ENCODE assay signal across 9 mouse cellular contexts in genomic region chr12:56302321-56303017, GRCm38 (mm10). TPM values are rescaled to one million over a fixed set of nuclear protein-coding genes. Genes with fewer than 3 reads are reported as not detected.
DNase-seq lines count a peak whose midpoint lies in the region; ATAC-seq and TF ChIP-seq lines count a peak whose summit lies in the region.
"Had no signal": no experiment of that assay in that cellular context is flagged by ENCODE, and none has a peak within 500 bp of the region (broad histone marks: within the 10 kb centered on the region; RNA-seq: fewer than 3 reads in every experiment).

No protein-coding gene starts in this region.

- no peak for DNase-seq in layer of hippocampus, adult 2 months (ENCODE audit: low spot score in 2 of 2)
- DNase-seq in layer of hippocampus, adult 8-10 months (ENCODE audit: low spot score in 2 of 2): no peak
- no peak for DNase-seq in limb, embryonic 11.5 days (ENCODE audit: low spot score)
- no peak for DNase-seq in right cerebral cortex, postnatal 25 days
- no peak for DNase-seq in retina, embryonic 14.5 days (ENCODE audit: low spot score)
- no peak for DNase-seq in MN1 (ENCODE audit: low spot score)
- DNase-seq: spleen, adult 18-20 months had no signal

- H3K9ac ChIP-seq in forebrain, embryonic 12.5 days: peak overlapping the region; percentile 54; the same call in 1 of the 2 replicates
- H3K9ac ChIP-seq in limb, embryonic 11.5 days (ENCODE audit: low read length): no peak overlapping the region
- H3K9ac ChIP-seq in neural tube, embryonic 13.5 days: peak overlapping the region; percentile 68; the same call in 1 of the 2 replicates

- WGBS in forebrain, embryonic 12.5 days: 28% methylated on average over 4 of the region's 4 CpGs
- WGBS in limb, embryonic 11.5 days: 10% methylated on average over 4 of the region's 4 CpGs
- WGBS in neural tube, embryonic 13.5 days: 14% methylated on average over 4 of the region's 4 CpGs

- H3K4me3 ChIP-seq in layer of hippocampus, adult 2 months: peak overlapping the region; percentile 51
- peak overlapping the region; percentile 34 for H3K4me3 ChIP-seq in forebrain, embryonic 12.5 days (replicated peaks)
- H3K4me3 ChIP-seq in limb, embryonic 11.5 days (ENCODE audit: low read depth, low read length): peak overlapping the region; percentile 3; the same call in 1 of the 2 replicates
- H3K4me3 ChIP-seq in neural tube, embryonic 13.5 days: peak overlapping the region; percentile 38

- no peak overlapping the region for H3K27ac ChIP-seq in layer of hippocampus, adult 2 months
- H3K27ac ChIP-seq in forebrain, embryonic 12.5 days: no peak overlapping the region
- H3K27ac ChIP-seq in limb, embryonic 11.5 days (replicated peaks; ENCODE audit: low read depth, low read length): no peak overlapping the region
- H3K27ac ChIP-seq in neural tube, embryonic 13.5 days (replicated peaks): no peak overlapping the region

- peaks cover 28% of the 10 kb centered on the region for H3K4me1 ChIP-seq in forebrain, embryonic 12.5 days
- peaks cover 11% of the 10 kb centered on the region; the same call in 1 of the 2 replicates for H3K4me1 ChIP-seq in limb, embryonic 11.5 days (ENCODE audit: control insufficient read depth, insufficient read depth, low read length)
- H3K4me1 ChIP-seq in neural tube, embryonic 13.5 days (replicated peaks): peaks cover 31% of the 10 kb centered on the region

- peak; percentile 45 for ATAC-seq in forebrain, embryonic 12.5 days (ENCODE audit: low FRiP score)
- ATAC-seq in limb, embryonic 11.5 days (ENCODE audit: insufficient number of reproducible peaks, low FRiP score, low TSS enrichment, low read depth): peak; percentile 61
- peak; percentile 65 for ATAC-seq in neural tube, embryonic 13.5 days (ENCODE audit: low read depth)

- no peaks in the 10 kb centered on the region for H3K36me3 ChIP-seq in forebrain, embryonic 12.5 days (replicated peaks)
- H3K36me3 ChIP-seq in limb, embryonic 11.5 days (ENCODE audit: control insufficient read depth, insufficient read depth, low read length): no peaks in the 10 kb centered on the region
- no peaks in the 10 kb centered on the region for H3K36me3 ChIP-seq in neural tube, embryonic 13.5 days

- H3K9me3 ChIP-seq in forebrain, embryonic 12.5 days: no peaks in the 10 kb centered on the region
- H3K9me3 ChIP-seq in limb, embryonic 11.5 days (ENCODE audit: control insufficient read depth, low read length): no peaks in the 10 kb centered on the region
- no peaks in the 10 kb centered on the region for H3K9me3 ChIP-seq in neural tube, embryonic 13.5 days

- peaks cover 25% of the 10 kb centered on the region for H3K27me3 ChIP-seq in forebrain, embryonic 12.5 days
- no peaks in the 10 kb centered on the region for H3K27me3 ChIP-seq in limb, embryonic 11.5 days (ENCODE audit: control insufficient read depth, insufficient read depth, low read length)
- peaks cover 54% of the 10 kb centered on the region for H3K27me3 ChIP-seq in neural tube, embryonic 13.5 days

- TF ChIP-seq CTCF in layer of hippocampus, adult 2 months (conservative IDR thresholded peaks at IDR 0.05): no peak

- peak overlapping the region; percentile 64 for H3K4me2 ChIP-seq in forebrain, embryonic 12.5 days
- H3K4me2 ChIP-seq in limb, embryonic 11.5 days (ENCODE audit: low read depth, severe bottlenecking): peak overlapping the region; percentile 53
- peak overlapping the region; percentile 65 for H3K4me2 ChIP-seq in neural tube, embryonic 13.5 days

RNA-seq across cellular contexts. Expression of gene Mbip, which starts 43.2 kb away (rescaled TPM):
- total RNA-seq in layer of hippocampus, adult 2 months (2021): 10 to 100 TPM; 22.6 to 26.0 TPM
- total RNA-seq in layer of hippocampus, adult 8-10 months (2022): 10 to 100 TPM; 21.8 to 32.3 (median 25.7) TPM
- 68.1 and 88.3 TPM in 2 replicates for polyA plus RNA-seq in forebrain, embryonic 12.5 days (2016; fragmentation: Nextera tagmentation; extraction: Ambion mirVana)
- polyA plus RNA-seq in limb, embryonic 11.5 days (2014; fragmentation: Nextera tagmentation; extraction: Ambion mirVana): 43.7 and 45.8 TPM in 2 replicates
- 50.6 and 51.6 TPM in 2 replicates for polyA plus RNA-seq in neural tube, embryonic 13.5 days (2015; fragmentation: Nextera tagmentation; extraction: Ambion mirVana)
